Mouse (Mus musculus): ENCODE measurements at regions not wholly inside any gene's neighbourhood (a gene's known extent, or its start where the extent isn't known, plus 50 kb on each side); places are given as distances from the start of the nearest gene placed in this dataset.

DNA sequence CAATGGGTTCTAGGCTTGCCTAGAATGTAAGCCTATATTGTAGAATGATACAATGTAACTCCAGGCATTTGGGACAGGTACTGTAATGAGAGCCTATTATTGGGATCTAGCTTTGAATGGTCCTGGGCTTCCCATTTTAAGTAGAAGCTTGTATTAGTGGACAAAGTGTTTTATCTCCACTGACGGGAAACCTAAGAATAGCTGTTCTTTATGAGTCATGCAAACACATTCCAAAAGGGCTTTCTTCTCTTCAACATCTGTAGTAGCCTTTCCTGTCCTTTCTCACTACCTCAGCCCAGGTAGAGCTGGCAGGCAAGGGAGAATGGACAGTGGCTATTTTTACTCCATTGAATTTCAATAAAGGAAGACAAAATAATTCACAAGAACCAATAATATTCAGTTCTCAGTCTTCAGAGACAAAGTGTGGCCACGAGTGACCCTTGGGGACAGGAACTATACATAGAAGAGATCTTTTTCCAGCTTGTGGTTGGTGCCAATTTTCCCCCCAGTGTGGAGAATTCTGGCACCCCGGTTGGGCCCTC, 82.8 kb downstream of the Csl start:
- no peak for DNase-seq

DNA sequence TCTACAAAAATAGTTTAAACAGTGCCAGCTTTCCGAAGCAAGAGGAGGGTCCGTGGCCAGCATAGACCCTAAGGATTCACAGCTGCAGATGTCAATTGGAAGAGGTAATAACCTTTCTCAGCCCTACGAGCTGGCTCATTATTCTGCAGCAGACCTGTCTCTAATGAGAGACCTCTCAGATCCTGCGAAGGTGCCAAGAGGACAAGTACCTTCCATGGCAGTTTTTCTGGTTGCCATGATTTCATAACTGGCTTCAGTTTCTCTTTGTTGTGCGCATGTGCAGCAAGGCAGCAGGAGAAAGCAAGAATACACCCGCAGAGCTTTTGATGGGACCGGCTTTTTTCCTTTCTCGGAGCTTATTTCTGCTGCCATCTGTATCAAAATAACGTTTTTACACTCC, 81.4 kb downstream of the Csl start:
- no peak for DNase-seq

DNA sequence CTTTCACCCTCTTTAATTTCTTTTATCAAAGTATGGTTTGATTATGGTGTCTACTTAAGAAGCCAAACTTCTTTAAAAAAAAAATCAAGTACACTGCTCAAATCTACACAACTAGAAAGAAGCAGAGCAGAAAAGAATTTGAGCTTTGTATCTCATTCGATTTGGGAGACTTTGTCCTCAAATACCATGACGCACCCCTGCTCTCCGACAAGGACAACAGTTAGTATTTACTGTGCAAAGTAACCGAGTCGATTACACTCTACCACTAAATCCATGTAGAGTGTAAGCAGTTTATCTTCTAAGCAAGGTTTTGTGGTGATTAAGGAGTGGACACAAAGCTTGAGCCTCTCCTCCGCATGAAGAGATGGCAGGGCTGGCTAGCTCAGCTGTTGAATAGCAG, 79.6 kb downstream of the Csl start:
- no peak for DNase-seq

DNA sequence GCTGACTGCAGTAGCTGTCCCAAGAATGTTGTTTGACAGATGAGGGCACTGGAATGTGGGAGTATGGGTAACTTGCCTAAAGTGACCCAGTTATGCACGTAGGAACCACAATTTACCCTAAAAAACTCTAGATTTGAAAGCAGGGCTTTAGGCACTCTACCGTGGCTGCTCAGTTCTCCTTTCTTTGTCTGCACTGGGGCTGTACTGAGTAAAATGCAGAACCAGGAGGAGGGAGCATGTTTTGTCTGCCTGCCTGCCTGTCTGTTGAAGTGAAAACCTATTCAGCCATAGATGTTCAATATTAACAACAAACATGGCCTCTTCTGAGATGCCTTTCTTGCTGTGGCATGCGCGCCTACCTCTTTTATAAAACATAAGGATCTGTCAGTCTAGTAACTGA, 77.5 kb downstream of the Csl start:
- DNase-seq: no peak

DNA sequence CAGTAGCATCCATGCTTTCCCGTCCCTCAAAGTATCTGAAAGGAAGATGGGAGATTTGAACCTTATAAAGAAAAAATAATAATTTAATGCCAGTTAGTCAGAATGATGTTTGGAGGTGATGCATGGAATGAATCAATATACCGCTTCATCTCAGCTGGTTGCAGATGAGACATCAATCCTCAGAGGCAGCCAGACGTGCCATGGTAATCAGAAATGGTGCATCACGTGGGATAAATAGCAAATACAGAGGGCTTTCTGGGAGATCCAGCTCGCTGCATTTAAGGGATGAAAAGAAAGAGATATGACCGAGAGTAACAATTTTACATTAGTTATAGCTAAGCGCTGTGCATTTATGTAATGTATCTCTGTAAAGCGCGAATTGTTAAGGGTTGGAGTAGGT, 77.1 kb downstream of the Csl start:
- no peak for DNase-seq

DNA sequence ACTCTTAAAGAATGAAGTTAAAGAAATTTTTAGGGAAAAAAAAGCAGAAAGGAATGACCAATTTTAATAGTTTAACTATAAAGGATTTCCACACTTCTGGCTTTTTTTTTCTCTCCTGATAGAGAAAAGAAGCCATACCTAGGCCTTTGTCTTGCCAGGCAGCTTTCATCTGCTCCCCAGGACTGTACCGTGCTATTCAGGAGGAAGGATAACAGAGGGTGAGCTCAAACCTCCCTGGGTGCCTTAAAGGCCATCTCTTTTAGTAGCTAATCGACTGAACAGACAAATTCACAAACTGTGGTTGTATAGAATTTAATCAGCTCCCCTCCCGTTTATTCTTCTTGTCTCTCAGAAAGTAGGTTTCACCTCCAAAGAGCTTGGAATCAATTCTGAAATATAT, 76.1 kb downstream of the Csl start:
- no peak for DNase-seq

DNA sequence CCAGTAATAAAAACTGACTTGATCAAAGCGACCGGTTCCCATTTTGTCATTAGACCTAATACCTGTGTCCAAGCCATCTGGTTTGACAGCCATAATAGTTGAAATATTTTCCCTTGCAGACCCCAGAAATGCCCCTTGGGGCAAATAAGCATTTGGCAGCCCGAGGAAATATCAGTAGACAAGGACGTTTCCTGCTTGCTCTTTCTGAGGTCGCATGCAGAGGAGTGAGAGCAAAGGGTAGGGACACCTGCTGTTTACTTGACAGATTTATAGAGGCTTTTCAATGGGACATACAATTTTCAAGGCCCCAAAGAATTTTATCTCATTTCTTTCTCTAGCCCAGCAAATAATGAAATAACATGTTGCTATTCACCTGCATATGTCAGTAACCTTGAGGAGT, 73.5 kb downstream of the Csl start:
- no peak for DNase-seq

DNA sequence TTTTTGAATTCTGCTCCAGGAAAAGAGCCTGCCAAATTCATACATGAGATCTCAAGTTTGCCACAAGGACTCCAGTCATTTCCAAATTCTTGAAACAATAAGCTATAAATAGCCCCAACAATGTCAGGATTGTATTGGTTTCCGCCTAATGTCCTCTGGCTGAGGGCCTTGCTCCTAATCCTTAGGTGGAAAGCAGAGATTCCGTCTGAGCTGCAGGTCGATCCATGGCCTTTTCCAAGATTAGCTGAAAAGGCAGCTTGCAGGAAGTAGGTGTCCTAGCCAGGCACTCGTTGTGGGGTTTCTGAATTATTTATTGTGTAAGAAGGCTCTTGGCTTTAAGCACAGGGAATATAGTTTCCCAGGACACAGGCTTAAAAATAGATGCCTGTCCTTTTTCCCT, 72.4 kb downstream of the Csl start:
- DNase-seq: peak; percentile 2

DNA sequence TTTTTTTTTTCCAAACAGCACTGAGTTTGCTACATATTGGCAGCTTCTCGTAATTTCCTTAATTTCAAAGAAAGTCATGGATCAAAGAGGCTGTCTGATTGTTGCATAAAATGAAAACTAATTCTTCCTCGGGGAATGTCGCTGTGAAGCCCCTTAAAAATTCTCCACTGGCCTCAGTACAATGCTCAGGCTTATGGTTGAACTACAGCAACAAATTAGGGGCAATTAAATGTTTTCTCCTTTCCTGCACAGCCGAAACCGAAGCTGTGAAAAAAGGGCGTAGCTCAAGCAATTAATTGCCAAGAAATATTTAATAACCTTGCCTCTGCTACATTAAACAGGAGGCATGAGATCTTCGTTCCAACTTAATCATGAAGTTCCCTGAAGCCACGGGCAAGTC, 61.8 kb downstream of the Csl start:
- no peak for DNase-seq

DNA sequence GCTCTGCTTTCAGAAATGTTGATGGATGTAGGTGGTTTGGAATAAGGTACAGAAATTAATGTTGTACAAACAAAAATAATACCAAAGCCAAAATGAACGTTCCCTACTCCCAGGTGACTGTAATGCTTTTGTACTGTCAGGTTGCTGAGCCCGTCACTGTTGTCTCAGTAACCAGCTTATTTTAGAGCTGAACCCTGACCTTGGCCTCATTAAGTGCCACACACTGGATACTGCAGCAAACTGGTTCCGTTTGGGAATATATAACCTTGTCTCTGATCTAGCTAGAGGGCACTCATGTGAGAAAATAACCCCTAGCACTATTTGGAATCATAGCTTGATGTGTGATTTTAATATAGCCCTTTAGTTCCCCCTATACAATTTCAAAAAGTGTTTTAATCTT, 60.0 kb downstream of the Csl start:
- DNase-seq: no peak

DNA sequence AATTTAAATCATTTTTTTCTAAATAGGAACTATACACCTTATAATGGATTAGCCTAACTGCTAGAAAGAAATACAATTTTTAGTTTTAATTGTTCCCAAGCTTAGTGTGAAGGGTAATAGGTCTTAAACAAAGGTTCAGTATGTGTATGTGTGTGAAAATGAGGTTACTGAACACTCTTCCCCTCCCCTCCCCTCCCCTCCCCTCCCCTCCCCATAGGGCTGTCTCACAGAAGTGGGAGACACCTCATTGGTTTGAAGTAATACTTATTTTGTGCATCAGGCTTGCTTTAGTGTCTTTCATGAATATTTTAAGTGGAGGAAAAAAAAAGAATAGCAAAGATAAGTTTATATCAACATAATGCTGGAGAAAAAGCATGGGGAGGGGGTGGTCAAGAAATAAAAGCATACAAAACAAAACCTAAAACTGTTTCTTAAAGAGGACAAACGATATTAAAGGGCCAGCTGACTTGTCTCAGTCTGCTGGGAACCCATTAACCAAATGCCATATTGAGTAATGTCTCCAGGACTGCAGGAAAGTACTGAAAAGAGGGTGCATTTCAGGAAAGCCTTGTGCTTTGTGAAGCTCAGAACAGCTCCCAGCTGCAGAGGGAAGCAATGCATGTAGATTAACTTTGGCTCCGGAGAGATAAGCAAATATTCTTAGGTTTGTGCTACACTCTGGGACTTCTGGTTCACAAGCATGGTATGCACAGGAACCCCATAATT, 59.2 kb downstream of the Csl start:
- DNase-seq: no peak
